Mouse (Mus musculus): ENCODE data around the gene Ttc27.

Ttc27 gene

DNA sequence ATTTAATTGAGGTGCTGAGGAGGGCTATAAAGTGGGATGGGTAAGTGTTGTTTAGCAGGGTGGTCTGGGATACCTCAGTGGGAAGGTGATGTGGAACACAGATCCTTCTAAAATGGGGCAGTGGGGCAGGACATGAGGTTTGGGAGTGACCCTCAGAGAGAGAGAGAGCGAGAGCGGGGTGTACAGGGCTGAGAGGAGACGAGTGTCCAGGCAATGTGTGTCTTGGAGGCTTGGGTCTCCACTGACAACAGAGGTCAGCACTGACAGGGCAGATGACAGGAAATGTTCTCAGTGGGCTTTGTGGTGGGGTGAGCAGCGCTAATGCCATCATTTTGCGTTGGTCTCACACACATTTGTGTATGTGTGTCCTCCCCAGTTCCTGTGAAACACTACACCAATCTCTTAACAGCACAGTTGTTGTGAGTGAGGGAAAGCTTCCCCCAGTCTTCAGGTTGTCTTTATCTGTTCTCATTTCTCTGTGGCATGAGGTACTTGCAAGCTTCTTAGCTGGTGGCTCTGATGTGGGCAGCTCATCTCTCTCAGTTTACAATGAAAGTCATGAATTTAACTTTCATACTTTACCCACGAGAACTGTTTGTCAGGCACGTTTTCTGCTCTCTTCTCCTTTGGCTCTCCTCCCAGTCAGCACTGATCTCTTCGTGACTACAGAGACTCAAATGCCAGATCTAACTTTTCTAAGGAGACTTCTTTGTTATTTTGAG is 35.5 kb downstream of the Ttc27 start:
- DNase-seq (ENCODE audit: extremely low read depth, low read depth, low spot score): no peak

DNA sequence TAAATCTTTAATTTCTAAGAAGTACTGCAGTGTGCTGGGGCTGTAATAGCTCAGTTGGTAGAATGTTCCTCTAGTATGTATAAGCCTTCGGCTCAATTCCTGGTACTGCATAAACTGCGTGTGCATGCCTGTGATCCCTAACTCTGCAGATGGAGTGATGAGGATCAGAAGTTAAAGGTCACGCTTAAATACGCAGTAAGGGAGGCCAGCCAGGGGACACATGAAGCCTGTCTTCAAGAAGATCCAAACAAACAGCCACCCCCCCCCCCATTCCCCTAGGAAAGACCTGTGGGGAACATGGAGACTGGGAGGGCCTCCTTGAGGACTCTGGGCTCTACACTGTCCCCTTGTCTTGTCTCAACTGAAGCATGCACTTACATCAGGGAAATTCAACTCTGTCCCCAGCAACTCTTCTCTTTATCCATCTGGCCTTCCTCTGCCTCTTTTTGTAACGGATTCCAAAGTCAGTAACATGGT is 36.1 kb downstream of the Ttc27 start:
- no peak for DNase-seq (ENCODE audit: extremely low read depth, low read depth, low spot score)

DNA sequence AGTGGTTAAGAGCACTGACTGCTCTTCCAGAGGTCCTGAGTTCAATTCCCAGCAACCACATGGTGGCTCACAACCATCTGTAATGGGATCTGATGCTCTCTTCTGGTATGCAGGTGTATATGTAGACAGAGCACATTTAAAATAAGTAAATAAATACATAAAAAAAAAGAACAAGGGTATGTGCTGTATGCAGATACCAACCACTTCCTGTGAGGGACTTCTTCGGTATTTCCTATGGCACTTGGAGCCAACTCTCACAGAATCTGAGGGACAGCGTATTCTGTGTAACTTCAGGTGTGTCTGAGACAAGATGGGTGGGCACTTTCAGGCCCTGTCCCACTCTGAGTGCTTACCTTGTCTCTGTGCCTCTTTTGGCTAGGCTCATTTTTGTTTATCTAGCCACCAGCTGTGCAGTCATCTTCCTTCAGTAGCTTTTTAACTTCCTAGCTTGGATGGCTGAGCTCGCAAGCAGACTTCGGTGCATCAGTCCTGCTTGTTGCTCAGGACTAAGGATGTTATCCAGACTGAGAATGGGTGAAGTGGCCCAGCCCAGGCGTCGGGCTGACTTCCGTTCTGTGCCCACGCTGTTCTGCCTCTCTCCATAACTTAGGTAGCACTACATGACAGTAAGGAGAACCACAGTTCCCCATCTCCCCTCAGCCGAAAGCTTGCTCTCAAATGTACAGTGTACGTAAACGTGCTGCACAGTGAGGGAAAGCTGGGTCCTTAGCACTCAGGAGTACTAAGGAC is 37.0 kb downstream of the Ttc27 start:
- no peak for DNase-seq (ENCODE audit: extremely low read depth, low read depth, low spot score)

DNA sequence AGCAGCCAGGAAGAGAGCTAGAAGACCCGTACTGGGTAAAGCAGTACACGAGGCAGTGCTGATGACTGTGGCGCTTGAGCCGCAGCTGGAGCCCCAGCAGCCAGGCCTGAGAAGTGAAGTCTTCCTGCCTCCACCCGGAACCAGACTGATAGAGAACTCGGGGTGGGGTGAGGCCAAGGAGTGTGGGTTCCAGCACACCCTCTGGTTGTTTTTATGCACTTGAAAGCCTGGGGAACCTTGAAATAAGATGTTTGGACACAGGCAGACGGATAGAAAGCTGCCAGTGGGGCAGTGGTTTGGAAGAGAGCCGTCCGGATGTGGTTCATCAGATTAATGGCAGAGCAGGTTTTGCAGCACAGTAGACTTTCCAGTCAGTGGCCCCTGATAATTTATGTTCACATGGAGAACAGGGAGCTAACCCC is 51.9 kb downstream of the Ttc27 start:
- DNase-seq (ENCODE audit: extremely low read depth, low read depth, low spot score): no peak

DNA sequence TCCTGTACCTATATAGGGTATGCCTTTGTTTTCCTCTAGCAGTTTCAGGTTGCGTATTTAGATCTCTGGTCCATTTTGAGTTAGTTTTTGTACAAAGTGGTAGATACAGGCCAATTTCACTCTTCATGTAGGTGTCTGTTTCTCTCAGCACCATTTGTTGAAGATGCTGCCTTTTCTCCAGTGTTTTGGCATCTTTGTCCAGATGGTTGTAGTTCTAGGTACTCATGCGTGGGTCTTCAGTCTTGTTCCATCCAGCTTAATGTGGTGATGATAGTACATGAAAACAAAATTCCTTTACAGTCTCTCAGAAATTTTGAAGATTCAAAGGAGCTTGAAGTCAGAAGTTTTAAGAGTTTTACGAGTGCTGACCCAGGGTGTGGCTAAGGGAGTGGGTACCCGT is 54.8 kb downstream of the Ttc27 start:
- no peak for DNase-seq (ENCODE audit: extremely low read depth, low read depth, low spot score)

DNA sequence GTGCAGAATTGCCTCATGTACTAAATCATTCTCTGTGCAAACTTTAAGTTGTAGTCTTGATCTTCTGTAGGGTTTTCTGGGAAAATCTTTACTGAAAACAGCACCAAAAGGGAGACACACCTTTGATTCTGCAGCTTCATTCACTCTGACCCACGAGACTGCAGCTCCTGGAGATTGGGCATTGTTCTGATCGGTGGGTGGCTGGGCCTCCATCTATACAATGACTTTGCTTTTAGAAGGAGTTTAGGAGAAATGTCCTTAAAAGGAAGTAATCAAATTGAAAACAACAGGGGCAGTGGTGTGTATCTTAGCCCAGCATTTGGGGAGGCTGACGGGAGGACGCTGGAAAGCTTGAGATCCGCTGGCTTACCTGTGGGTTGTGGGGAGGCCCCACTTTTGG is 56.0 kb downstream of the Ttc27 start:
- DNase-seq (ENCODE audit: extremely low read depth, low read depth, low spot score): no peak

DNA sequence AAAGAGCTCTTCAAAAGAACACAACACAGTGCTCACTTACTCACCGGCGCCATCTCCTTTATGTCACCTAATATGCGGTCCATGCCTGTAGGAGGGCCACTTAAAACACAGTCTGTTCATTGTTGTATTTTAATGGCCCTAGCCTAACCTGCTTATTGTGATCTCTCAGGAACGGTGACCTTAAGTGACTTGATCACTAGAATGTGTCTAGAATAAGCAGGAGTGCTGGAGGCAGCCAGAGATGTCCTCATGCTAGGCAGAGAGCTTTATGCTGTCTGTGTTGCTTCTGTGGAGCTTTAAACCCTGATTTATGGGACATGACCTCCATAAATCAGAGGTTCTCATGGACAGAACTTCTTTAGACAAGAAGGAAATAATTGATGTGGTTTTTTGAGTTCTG is 62.6 kb downstream of the Ttc27 start:
- no peak for DNase-seq (ENCODE audit: extremely low read depth, low read depth, low spot score)

DNA sequence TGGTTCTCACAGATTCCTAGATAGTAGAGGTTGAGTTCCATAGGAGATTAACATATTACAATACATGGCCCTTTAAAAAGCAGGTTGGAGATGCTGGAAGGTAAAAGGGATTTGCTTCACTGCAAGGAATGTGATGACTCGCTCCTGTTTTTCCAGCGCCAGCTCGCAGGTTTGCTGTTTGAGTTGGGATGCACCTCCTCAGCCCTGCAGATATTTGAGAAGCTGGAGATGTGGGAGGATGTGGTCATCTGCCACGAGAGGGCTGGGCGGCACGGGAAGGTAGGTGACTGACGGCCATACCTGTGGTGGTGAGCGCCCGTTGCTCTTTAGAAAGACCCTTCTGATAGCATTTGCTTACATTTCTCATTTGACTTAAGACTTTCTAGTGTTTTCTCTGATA is 63.1 kb downstream of the Ttc27 start:
- peak; percentile 42 for DNase-seq (ENCODE audit: extremely low read depth, low read depth, low spot score)

DNA sequence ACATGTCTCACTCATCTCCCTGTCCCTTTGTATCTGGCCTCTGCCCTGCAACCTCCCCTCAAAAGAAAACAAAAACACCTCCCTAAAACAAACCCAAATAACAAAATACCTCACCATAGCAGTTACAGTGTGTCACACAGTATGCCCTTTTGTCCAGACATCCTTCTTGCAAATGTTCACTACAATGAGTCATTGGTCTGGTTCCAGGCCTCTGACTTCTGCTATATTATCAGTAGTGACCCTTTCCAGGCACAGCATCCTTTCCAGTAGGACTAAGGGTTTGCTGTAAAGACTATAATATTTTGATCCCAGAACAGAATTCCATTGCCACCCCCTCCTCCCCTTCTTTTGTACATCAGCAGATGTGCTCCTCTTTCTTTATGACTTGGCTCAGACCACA is 64.4 kb downstream of the Ttc27 start:
- no peak for DNase-seq (ENCODE audit: extremely low read depth, low read depth, low spot score)

DNA sequence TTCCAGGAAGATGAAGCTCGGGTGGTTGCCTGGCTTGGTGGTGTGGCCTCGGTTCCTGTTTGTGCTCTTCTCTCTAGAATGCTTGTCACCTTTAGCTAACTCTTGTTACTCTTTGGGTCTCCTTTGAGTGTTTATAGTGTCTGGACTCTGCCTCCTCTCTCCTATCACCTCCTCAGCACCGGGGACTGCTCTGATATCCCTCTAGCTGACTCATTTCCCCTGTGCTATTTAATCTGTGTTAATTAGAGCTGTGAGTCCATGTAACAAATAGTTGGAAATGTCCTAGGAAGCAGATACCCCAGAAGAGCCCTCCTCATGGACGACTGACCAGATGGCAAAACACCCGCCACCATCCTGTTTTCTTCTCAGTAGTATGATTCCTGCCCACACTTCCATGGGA is 68.1 kb downstream of the Ttc27 start:
- no peak for DNase-seq (ENCODE audit: extremely low read depth, low read depth, low spot score)

DNA sequence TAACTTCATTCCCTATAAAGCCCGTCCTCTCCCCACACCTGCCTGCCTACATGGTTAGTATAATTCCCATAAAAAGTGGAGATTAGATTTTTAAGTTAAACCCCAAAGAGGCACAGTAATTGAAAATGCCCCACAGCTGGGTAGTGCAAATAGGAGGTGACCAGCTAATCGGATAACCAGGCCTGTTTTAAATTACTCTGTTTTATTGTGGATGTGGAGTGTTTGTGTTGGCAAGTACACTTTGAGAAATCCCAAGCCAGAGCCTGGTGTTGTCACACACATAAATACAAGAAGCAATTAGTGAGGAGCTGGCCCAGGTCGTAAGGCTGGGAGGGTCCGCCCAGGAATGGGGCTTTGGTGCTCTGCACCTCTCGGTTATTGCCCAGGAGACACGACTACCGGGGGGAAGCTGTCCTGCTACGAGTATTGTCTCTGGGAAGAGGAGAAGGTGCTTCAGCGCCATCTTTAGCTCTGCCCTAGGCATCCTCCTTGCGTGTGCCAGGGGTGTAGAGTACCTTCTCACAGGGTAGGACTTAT is 68.7 kb downstream of the Ttc27 start:
- no peak for DNase-seq (ENCODE audit: extremely low read depth, low read depth, low spot score)

DNA sequence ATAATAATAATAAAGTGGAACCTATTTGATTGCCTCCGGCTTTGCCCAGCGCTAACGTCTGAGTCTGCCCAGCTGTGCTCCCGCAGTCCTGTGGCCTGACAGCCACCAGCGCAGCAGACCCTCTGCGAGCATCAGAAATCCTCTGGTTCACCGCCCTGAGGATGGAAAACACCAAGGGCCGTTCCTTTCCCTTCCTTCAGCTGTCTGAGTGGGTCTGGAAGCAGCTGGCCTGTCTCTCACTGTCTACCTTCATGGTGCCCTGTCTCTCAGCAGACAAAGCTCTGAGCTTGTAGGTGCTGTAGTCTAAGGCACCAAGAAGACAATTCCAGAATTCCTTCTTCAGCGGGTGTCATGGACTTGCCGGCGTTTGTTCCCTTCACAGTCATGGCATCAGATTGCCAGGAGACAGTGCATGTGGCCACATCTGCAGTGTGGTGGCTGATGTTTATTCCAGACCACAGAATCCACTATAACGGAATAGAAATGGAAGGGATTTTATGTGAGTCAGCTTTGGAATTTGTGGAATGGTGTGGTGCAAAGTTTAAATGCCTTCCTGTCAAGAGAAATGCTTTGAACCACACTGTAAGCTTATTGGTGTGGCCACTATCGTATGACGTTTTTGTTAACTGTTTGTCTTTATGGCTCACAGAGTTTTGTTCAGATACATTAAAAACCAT is 78.6 kb downstream of the Ttc27 start:
- DNase-seq (ENCODE audit: extremely low read depth, low read depth, low spot score): no peak

DNA sequence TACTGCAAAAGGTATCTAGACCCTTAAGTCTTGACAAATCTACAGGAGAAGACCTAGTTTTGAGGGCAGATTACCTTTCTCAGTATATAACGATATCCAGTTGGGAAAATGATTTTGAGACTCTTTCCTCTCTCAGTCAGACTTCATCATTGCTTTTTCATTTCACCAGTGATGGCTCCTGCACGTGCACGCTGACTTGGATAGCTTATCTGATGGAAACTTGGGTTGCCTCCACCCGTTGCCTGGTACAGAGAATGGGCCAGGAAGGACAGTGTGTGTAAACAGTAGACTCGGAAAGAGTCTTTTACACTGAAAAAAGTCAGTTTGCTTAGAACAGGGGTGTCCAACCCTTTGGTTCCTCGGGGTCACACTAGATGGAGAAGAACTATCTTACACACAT is 82.3 kb downstream of the Ttc27 start:
- DNase-seq (ENCODE audit: extremely low read depth, low read depth, low spot score): no peak

DNA sequence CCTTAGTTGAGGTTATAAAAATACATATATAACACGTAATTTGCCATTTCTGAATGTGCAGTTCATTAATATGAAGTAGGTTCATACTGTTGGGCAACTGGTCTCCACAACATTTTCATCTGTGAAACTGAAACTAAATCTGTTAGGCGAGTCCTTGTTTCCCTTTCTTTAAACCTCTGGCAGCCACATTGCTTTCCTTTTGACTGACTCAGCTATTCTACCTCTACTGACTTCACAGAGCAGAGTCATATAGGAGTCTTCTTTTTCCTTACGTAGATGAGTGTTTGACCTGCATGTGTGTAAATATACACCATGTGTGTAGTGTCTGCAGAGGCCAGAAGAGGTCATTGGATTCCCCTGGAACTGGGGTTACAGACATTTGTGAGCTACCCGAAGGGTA is 85.2 kb downstream of the Ttc27 start:
- DNase-seq (ENCODE audit: extremely low read depth, low read depth, low spot score): no peak

DNA sequence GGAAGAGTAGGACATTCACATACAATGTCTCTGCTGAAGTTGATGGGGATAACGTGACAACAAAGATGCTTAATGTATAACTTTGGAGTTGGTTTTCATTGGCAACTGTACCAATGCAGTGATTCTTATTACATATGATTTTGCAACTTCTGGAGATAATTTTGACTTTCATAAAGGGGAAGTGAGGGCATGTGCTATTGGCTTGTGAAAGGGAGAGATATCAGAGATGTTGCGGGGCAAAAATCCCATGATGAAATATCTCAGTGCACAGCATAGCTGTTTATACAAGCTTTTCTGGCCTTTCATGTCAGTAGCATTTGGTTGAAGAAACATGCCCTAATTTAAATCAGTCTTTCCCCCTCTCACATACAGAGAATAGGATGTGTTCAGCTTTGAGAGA is 86.3 kb downstream of the Ttc27 start:
- no peak for DNase-seq (ENCODE audit: extremely low read depth, low read depth, low spot score)

DNA sequence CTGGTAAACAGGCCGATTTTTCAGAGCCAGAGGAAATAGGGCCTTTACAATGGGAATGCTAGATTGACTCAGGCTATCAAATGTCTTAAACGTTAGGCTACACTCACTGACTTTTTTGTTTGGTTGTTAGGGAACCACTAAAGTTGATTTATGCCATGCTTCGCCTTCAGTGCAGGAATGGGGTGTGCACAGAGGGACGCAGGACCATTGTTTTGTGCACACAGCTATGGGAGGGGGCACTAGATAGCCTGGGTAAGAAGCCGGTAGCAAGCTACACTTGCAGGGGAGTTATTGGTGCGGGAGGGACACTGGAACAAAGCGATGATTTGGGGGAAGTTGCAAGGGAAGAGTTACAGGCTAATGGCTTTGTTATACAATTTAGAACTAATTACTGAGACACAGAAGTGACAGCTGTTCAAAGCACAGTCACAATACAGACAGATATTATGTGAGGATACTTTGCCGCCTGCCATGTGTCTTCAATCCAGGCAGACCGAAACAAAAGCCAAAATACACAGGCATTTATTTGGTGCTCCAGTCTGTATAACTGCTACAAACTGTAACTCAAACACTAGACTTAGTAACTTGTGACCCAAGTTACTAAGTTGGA is 86.9 kb downstream of the Ttc27 start:
- DNase-seq (ENCODE audit: extremely low read depth, low read depth, low spot score): no peak

DNA sequence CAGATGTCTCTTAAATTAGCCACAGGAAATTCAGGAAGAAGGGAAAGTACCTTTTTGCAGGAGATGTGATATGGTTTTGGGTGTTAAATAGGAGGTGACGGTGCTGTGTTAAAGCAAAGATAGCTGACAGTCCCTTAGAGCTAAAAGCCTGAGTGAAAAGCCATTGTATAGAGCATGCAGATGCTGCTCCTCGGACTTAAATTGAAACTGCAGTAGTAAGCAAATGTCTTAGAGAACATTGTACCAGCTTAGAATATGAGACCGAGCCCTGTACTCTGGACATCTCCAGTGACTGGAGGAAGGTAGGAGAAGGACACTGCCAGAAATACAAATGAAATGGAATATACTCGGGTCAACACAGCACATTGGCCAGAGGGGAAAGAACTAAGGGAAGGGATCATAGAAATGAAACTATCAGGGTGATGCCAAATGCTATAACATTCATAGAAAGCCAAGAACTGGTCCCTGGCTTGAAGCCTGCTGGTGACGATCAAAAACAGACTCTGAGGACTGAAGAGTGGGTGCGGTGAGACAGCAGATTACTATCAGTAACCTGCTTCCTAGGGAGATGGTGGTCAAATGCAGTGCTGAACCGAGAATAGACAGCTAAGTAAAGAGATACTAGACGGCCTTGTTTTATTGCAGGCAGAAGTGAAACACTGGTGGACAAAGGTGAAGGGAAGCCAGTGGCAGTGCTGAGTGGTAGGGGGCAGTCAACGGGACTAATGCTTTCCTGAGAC is 90.1 kb downstream of the Ttc27 start:
- DNase-seq (ENCODE audit: extremely low read depth, low read depth, low spot score): no peak

DNA sequence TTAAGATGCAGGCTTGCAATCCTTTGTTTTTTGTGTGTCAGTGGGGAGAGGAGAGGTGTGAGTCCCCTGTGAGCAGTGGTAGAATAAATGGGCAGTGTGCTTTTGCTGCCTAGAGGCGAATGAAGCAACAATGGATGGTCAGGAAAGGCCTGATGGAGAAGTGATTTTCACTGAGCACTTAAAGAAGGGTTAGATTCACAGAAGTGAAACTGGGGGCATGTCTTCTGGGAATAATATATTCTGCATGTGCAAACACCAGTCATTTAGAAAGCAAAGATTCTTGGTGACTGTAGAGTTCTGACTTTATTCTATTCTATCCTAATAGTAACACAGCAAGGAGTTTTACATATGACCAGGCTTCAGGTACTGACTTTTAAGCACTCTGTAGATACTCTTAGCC is 90.8 kb downstream of the Ttc27 start:
- no peak for DNase-seq (ENCODE audit: extremely low read depth, low read depth, low spot score)

DNA sequence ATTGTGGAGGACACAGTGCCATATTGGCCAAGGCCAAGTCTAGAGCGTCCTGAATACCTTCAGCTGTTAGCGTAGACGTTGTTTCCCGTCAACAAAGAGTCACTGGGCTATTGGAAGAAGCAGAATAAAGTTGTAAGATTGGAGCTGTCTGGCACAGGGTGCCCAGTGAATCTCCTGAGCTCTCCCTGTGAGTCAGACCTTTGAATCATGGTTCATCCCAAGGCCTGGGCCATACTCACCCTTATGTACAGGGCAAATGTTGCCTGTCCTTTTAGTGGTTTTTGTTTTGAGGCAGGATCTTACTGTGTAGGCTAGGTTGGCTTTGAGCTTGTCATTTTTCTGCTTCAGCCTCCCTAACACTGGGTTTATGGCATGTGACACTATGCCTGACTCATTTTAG is 91.4 kb downstream of the Ttc27 start:
- no peak for DNase-seq (ENCODE audit: extremely low read depth, low read depth, low spot score)

DNA sequence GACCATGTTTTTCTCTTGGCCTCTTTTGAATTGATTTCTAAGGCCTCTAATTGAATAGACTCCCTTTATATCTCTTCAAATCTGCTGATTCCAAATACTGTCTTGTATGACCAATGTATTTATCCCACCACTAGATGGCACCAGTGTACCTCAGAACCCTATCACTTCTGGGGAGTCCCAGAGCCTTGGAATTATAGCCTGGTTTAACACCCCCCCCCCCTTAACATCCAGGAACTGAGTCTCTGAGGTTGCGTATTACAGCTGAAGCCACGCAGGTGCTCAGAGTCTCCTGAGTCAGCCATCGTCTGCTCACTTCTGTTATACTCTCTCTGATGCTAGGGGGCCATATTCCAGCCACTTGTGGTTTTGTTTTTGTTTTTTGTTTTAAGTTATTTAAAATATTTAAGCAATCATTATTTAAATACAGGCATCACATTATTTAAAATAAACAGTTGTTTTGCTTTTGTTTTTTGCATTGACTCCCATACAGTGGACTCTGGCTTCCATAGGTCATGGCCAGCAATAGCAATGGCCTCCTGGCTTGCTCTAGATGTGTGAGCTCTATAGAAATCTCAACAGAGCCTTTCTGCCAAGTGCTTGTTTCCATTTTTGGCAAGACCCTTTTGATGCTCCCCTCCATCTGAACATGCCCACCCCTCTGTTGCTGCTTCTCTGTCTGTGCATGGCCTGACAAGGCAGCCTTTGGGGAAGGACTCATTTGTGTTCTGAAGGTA is 93.5 kb downstream of the Ttc27 start:
- no peak for DNase-seq (ENCODE audit: extremely low read depth, low read depth, low spot score)
